Mouse (Mus musculus) kidney, postnatal 14 days (tissue): ENCODE measurements around the gene Tom1l1.
A peak's percentile ranks its signal among the peaks of the same experiment; 100 is the strongest.

Source experiments
- DNase-seq: peaks from one replicate; pipeline ENCODE4 v3.0.0; 2022; ENCODE audit warnings: mixed read lengths

Tom1l1 gene

DNA sequence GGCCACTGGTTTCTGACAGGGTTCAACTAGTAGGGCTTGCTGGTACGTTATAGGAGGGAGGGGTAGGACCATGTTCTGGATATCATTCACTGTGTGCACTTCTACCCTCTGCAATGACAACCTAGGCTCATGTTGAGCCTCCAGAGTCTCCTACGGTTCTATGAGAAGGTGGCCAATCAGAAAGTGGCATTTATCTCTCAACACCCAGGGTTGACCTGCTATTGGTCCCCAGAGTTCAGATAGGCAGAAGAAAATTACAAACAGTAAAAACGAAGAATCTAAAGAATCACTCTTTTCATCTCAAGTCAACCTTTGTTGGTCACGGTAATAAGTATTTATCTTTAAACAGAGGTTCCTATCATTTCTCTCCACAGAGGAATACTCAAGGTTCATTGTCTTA lies 21.2 kb downstream of the Tom1l1 start:
- no peak for DNase-seq

DNA sequence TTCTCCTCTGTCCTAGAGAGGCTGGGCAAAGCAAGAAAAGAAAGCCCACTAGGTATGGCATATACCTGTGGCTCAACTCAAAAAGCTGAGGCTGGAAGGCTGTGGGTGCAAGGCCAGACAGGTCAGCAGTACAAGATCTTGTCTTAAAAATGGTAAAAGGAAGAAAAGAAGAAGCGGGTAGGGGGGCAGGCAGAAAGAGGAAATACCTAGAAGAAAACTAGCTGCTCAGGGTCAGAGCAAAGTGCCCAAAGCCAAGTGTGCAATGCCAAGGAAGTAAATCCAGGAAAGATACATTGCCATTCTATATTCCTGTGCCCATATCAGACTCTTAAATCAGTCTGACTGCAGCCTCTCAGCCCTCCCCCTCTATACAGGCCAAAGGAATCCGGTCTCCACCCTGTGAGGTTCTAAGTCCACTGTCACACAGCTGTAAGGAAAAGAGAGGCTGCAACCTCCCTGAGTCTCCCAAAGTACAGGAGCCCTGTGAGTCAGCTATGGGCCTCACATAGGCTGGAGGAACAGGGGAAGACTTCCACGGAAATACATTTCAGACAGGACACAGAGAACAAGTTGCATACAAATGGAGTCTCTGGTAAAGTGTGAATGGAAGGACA lies 21.9 kb downstream of the Tom1l1 start:
- DNase-seq: peak; percentile 5

DNA sequence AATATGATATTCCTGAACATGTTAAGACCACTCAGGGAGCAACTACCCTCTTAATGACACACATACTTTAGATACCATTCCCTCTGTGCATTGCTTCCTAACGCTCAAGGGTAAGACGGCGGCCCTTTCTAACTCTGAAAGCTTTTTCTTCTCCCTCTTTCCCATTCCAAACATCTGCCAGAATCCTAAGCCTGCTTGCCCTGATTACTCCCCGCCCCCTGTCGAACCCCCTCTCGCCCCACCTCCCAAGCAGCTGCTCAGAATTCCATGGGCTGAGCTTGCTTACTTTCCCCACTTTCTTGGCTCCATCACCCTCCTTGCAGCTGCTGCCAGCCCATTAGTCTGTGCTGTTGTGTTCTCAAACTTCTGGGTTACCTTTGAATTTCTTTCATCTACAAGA lies 23.0 kb downstream of the Tom1l1 start:
- peak; percentile 47 for DNase-seq

DNA sequence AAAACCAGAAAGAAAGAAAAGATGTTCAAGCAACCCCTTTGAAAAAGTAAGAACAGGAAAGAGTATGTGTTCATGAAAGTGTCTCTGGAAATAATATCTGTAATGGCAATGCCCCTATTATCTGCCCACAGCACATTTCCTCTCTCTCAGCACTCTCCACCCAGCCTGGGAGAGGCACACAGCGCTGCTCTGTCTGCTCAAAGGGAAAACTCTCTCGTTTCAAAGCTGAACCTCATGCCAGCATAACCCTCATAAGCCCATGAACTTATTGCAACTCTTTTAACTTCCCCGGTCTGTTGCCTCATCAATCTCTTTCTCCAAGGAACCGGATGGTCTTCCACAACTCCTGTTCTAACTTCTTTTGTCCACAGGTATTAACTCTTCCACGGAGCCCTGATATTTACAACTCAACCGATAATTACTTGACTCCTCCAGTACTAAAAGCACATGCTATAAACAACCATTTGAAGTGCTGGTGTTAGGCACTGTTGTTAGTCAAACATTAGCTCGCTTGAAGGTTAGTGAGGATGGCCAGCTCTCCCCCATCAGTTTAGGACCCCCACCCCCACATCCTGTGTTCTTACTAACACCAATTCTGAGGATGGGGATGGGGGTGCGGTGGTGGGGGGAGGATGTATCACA lies 23.7 kb downstream of the Tom1l1 start:
- DNase-seq: peak; percentile 20

DNA sequence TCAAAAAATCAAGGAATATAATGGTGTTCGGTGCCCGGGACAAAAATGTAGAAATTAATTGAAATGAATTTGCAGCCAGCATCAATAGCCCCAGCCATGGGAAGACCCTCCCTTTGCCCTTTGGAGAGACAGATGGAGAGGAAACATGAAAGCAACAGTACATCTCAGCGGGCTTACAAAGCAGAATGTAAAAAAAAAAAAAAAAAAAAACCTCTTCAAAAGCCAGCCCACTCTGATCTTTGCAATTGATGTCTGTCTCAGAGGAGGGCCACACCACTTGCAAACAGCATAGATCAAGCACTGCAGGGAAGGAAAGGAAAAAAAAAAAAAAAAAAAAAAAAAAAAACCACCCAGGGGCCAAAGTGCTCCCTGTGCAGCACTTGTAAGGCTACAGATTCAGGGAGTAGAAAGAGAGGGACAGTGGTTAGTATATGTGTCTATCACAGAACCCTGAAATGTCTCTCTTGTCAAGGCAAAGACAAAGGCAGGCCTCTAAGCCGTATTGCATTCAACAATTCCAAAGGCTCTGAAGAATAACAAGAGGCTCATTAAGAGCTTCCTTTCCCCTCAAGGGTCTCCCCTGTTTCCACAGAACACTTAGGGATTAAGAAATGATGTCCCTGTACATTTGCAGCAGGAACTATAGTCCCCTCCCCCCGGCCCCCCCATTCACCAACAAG lies 24.4 kb downstream of the Tom1l1 start:
- no peak for DNase-seq

DNA sequence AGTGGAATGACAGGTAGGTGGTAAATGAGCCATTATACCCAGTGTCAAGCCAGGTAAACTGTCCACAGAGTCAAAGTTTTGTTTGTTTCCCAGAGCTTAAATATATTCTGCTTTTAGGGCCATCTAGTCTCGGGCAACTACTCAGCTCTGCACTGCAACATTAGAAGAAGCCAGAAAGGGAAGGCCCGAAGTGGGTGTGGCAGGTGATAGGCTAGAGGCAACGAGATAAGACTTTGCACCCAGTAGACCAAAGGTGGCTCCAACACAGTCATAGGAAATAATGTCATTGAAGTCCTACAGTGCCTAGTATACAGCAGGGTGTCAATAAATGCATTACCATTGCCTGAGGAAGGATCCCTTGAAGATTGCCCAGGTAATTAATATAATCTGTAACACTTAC lies 25.1 kb downstream of the Tom1l1 start:
- DNase-seq: no peak

DNA sequence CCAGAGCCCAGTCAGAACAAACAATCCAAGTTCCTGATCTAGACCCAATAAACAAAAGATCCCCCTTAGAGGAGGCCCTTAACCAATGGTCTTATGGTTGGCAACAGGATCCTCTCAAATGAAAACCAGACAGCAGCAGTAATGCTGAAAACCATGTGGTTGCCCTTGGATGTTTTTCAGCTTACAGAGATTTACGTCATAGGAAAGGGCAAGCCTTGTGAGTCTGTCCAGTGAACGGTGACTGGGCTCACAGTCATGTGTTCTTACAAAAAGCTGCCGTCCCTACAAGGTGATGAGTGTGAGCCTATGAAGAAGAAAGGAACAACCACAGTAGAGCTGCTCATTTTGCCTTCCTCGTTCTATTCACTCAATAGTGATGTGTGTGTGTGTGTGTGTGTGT lies 27.5 kb downstream of the Tom1l1 start:
- DNase-seq: no peak

DNA sequence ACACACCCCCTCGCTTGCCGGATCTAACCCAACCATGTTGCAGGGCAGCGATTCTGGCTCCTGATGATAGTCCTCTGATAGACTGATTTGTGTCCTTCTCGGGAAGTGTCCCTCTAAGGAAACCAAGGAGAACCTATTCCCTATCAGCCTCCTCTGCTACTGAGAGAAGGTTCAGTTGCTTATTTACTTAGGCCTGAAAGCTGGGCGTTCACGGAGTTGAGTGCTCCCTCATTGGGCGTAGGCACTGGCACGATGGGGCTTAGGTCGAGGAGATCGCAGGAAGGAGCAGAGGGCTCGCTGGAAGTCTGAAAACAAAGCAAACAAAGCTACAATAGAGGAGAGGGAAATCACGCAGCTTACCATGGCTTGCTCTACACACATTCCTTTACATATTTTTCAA lies 30.6 kb downstream of the Tom1l1 start:
- DNase-seq: no peak

DNA sequence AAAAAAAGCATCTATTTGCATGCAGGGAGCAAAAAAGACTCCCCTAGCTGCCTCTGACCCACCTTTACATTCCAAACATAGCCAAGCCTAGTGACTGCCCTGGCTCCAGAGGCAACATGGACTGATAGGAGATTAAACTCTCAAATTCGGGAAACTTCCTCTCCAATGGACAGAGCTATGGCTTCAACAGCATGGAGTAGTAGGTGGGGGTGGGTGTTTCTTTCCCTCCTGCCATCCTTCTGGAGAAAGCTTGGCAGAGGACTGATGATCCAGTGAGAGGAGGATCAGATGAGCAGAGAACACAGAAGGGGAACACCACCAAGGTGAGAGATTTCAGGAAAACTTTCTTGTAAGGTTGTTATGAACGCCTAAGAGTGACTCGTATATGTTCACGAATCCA lies 35.6 kb downstream of the Tom1l1 start:
- DNase-seq: no peak

DNA sequence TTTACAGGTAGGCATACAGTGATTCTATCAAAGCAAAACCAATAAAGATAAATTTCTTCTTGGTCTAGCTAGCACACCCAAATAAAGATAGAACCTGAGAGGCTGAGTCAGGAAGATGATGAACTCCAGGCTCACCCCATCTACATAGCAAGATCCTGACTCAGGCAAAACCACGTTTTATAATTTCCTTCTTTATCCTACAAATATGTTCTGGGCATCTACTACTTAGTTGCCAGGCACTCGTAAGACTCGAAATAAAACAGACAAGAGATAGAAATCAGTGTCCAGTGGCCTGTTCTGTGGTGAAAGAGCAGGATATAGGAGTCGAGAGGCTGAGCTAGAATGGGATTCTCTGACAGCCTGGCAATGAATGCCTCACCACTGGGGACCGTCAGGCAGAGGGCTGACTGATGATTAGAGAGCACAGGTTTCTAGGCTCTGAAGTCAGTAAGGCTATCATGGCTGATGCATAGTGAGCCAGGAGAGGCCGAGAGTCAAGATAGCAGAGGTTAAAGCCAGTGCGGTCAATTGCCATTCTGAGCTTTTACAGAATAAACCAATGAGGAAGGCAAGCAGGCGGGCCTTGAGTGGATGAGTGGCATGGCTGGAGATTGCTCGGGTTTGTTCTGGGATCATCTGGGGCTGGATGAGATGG lies 37.8 kb downstream of the Tom1l1 start:
- no peak for DNase-seq

DNA sequence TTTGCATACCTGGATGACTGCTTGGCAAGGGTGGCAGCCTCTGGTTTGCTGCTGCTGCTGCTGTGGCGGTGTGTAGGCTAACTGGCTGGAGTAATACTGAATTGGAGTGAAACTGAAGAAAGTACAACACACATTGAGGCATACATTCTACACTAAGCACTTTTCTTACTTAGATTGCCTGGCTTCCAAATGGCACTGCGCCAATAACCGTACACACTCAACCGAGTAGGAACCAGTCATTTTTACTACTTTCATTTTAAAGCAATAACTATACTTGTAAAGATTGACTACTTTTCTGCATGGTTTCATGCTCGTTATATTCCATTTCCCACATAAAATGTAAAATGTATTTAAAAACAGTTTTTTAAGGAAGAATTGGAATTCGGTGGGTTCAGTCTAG lies 38.4 kb downstream of the Tom1l1 start:
- DNase-seq: peak; percentile 15

DNA sequence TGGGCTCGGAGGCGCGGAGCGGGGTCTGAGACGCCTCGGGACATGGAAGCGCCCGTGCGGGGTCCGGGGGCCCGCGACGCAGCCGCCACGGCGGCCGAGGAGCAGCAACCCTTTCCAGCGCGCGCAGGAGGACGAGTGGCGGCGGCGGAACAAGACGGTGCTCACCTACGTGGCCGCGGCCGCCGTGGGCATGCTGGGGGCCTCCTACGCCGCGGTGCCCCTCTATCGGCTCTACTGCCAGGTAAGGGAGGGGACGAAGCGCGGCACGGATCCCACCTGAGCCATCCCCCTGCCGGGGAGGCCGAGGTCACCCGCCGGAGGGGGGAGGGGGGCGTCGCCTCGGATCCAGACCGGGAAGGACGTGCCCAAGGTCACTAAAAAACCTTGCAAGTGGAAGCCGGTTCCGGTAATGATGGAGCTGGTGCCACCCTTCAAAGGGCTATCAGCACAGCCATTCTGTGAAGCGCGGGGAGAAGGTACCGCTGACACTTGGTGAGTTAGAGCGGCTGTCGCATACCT lies 49.8 kb downstream of the Tom1l1 start:
- DNase-seq: peak; percentile 63

DNA sequence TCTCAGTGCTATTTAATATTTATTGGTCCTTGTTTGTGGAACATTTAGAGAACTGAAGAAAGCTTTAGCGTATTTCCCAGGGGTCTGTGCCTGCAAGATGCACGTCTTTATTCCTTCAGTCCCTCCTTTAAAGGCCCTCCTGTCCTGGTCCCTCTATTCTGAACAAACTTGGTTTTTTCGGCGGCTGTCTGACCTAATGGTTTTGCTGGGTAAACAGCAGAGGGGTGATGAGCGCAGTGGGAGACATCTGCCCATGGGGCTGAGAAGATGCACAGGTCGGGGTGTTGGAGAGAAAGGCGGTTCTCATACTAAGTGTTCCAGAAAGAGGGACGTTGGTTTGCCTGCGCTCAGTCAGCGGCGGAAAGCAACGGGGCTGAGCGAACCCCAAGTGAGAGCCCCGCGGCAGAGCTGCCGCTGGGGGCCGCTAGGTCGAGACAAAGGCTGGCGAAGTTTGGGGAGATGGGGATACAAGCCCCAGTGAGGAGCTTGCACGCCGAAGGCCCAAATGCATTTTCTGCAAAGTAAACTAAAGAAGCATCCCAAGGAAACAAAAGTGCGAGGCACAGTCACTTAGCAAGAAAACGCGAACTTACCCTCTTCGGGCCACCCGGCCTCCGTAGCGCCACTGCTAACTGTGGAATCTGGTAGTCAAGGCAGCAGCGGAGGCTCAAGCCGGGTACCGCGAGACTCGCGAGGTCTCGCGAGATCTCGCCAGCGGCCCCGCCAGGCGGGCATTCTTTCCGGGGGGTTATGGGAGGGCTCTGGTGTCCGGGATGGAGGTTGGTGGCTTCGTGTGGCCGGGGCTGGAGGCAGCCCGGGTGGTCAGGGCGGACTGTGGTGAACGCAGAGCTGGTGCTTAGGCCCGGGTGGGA lies 50.5 kb downstream of the Tom1l1 start, which contains the start of the genes Stxbp4 and Cox11:
Stxbp4 (minus strand) TSS at position 645 of the 872 bp plus-strand sequence.
Cox11 (plus strand) TSS at position 734 of the 872 bp plus-strand sequence.
- peak; percentile 97 for DNase-seq

DNA sequence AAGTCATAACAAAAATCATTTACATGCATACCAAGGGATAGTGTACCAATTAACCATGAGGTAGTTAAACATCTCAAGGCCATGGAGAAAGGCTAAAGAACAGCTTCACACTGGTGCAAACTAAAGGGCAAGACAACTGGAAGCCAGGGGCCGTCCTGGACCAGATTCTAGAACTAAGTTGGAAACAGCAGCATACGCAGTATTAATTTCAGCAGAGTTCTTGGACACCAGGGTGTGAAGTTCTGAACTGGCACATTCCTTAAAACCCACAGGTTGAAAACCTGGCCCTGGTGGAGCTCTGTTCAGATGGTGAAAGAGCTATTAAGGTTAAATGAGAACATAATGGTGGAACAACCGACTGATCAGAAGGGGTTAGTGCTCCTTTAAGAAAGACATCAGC lies 53.5 kb downstream of the Tom1l1 start:
- no peak for DNase-seq

DNA sequence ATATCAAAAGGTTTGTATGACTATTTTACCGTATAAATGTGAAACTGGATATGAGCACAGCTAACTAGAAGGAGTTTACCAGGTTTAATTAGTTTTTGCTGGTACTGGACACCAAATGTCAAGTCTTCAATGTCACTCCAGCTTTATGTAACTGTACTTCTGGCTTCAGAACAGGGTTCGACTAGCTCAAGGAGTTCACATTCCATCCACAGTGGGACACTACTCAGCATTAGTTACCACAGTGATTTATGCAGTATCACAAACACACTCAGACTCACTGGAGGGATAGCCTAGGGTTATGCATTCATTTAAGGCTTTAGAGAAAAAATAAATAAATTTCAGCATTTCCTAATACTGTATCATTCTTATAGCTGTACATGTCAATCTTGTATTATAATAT lies 55.7 kb downstream of the Tom1l1 start:
- peak; percentile 36 for DNase-seq

DNA sequence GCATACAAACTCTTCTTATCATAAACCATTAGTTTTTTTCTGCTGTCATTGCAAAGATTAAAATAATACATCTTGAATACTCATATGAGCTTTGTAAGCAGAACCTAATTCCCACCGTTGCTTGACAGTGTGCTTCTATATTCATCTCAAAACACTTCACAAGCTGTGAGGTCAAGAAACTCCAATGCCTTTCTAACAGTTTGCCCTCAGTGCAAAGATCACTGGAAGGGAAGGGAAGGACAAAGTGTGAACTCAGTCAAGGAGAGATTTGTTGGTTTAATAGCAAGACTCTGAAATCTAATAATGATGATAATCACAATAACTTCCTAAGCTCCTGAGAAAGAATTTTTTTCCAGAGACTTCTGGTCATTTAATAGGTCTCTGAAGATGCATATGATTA lies 60.4 kb downstream of the Tom1l1 start:
- no peak for DNase-seq

DNA sequence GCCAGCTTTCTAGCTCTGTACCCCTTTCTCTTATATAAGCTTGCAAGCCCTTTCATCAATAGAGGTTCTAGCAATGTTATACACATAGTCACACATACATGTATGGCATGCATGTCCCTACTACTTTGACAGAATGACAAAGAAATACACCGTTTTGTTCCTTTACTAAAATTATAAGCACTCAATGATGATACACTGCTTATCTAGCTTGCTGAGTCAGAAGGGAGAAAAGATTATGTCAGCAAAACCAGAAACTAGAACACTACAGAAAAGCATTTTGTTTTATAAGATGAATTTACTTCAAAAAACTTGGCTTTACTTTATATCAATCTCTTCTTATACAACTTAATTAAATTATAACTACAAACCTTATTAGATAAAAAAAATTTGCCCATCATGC lies 63.0 kb downstream of the Tom1l1 start:
- DNase-seq: no peak

DNA sequence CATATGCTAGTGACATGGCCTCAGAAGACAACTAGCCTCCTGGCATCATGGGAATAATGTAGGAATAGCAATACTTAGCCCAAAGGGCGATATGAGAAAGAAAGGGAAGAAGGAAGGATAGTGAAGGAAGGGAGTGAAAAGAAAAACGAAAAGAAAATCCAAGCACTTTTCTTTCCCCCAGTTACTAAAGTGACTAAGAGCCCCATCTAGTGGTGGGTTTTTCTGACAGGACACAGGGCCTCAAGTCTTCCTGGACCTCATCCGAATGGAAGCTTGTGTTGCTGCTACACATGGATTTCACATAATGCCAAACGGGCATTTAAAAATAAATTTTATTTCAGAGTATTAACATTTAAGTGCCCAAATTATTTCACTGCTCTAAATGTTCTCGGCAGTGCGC lies 64.7 kb downstream of the Tom1l1 start:
- DNase-seq: peak; percentile 37

DNA sequence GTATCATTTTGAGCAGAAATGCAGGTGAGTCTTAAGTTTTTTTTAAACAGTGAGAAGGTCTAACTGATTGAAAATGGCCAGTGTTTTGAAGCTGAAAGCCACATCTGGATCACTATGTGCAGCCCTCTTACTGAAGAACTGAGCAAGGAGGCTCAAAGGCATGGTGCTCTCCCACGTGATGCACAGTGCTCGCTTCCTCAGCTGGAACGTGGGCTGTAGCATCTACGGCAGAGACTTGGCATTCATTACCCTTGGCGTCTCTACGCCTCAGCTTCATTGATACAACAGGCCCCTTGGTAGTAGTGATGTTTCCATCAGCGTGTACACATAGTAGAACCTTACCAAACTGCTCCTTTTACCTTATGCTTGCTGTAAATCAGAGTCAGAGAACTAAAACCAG lies 65.7 kb downstream of the Tom1l1 start:
- DNase-seq: no peak

DNA sequence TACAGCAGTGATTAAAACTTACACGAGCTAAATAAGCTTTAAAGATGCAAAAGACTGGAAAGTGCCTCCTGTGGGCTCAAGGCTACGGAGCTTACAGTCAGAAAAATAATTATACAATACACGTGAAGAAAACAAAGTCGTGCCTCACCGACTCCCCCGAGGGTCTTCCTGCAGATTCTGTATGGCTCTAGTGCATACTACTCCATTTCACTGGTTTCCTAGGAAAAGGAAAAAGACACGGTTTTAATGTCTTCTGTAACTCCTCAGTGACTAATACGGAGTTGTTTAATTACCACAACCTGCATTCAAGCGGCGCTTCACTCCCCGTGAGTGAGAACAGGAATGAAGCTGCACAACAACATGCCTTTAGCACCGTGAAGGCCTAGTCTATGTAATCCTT lies 66.1 kb downstream of the Tom1l1 start:
- no peak for DNase-seq

DNA sequence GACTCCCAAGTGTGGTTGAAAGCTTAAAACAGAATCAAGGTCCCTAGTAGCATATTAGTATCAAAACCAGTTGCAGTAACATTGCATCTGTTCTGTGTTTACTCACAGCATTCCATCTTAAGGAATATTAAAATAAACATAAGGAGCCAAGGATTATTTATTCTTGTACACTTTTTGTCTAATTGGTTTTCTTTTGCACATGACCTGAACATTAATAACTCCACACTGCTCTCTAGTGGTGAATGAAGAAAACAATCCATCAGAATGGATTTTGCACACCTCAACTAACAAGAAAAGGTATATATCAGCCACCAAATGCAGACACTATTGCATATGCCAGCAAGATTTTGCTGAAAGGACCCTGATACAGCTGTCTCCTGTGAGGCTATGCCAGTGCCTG lies 71.7 kb downstream of the Tom1l1 start:
- DNase-seq: no peak

DNA sequence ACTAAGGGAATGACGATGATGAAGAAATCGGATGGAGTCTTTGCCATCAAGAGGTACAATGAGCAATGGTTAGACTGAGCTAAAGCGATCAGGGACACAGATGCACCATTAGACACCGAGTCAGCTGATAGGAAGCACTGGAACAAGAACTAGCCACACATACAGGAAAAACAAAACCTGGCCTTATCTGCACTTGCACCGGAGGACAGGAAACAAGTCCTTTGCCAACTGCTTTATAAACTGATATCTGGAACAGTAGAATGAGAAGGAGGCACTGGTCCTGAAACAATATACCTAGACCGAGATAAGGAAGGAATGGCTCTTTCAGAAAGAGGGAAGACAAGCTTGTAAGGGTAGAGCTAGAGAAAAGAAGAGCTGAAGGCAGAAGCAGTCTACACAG lies 73.4 kb downstream of the Tom1l1 start:
- DNase-seq: no peak

DNA sequence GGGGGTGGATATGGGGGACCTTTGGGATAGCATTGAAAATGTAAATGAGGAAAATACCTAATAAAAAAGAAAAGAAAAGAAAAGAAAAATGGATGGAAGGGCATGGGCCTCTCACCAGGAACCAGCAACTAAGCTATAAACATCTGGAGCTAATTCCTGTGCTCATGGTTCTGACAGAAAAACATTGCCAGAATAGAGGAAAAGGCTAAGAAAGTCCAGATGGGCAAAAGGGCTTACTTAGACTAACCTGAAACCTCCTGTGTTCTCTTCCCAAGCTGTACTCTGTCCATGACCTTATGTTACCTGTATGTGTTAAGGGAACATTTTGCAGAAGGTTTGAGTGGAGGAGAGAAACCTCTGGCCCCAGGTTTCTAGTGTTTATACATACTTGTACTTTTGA lies 76.0 kb downstream of the Tom1l1 start:
- DNase-seq: no peak
